In genomic region chr17:45364871-45365270, GRCm38 (mm10) we compare ENCODE assay signal across 15 mouse cellular contexts.
DNase-seq lines count a peak whose midpoint lies in the region.
"Had no signal": no experiment of that assay in that cellular context is flagged by ENCODE, and none has a peak within 500 bp of the region (broad histone marks: within the 10 kb centered on the region; RNA-seq: fewer than 3 reads in every experiment).

No protein-coding gene starts in this region.

- DNase-seq in gastrocnemius, adult 18-20 months (ENCODE audit: low spot score) = peak; percentile 8
- DNase-seq in gastrocnemius, postnatal 10 days = no peak
- peak; percentile 16 to 23 for DNase-seq in kidney, adult 8-10 months
- DNase-seq in kidney, postnatal 4 days = no peak
- DNase-seq in lung, postnatal 36 days = peak; percentile 11
- no peak for DNase-seq in lung, postnatal 14 days
- DNase-seq in spleen, postnatal 36 days (ENCODE audit: low spot score in 2 of 2) = no peak
- DNase-seq: adrenal gland, adult 2 months; adrenal gland, postnatal 36 days; cerebellum, adult 18-20 months; cerebellum, postnatal 10 days; heart, postnatal 14 days; layer of hippocampus, adult 9-11 months; right cerebral cortex, postnatal 25 days; spleen, adult 18-20 months had no signal

Comparison
In these comparisons a context has a peak if more than half of its experiments do, and no peak if none do; other contexts are left out.
1. DNase-seq: peak in gastrocnemius, adult 18-20 months (single experiment), kidney, adult 8-10 months (2 of 2) and lung, postnatal 36 days (single experiment); none in gastrocnemius, postnatal 10 days (single experiment), kidney, postnatal 4 days (0 of 2), lung, postnatal 14 days (single experiment) and spleen, postnatal 36 days (0 of 2).